In the genomic region with DNA sequence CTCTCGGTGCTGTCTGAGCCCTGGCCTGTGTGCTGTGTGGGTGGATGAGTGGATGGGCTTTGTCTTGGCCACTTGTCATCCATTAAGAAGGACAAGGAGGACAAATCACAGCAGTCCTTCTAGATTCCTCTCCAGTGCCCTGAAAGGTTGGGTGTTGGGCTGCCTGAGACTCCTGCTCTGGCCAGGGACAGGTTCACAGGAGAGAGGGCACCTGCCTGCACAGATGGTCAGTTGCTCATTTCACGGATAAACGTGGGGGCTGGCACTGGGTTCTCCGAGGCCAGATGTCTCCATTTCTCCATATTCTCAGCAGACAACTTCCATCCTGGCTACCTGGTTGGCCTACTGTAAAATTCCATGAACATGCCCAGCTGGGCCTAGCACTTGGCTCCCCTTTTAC, we compare ENCODE assay signal across 21 mouse cellular contexts. TPM values are rescaled to one million over a fixed set of nuclear protein-coding genes. Genes with fewer than 3 reads are reported as not detected.
A peak's percentile ranks its signal among the peaks of the same experiment; 100 is the strongest.
DNase-seq lines count a peak whose midpoint lies in the region; ATAC-seq and TF ChIP-seq lines count a peak whose summit lies in the region.
"Had no signal": no experiment of that assay in that cellular context is flagged by ENCODE, and none has a peak within 500 bp of the region (broad histone marks: within the 10 kb centered on the region; RNA-seq: fewer than 3 reads in every experiment).

No protein-coding gene starts in this region.

- H3K4me1 ChIP-seq in cerebellum, adult 2 months (ENCODE audit: control insufficient read depth, insufficient read depth, low read length) = peaks cover 83% of the 10 kb centered on the region
- H3K4me1 ChIP-seq in forebrain, embryonic 15.5 days = peaks cover 30% of the 10 kb centered on the region
- peaks cover 6% of the 10 kb centered on the region; the same call in 1 of the 2 replicates for H3K4me1 ChIP-seq in hindbrain, postnatal 0 days (ENCODE audit: insufficient read depth, low read length)
- H3K4me1 ChIP-seq: heart, embryonic 13.5 days had no signal

- TF ChIP-seq CTCF in left cerebral cortex, adult 2 months (IDR thresholded peaks at IDR 0.05) = no peak
- TF ChIP-seq CTCF in cerebellum, adult 2 months (IDR thresholded peaks at IDR 0.05; ENCODE audit: borderline replicate concordance, insufficient read depth, low read depth, low read length) = no peak
- TF ChIP-seq CTCF in hindbrain, postnatal 0 days (IDR thresholded peaks at IDR 0.05; ENCODE audit: low read depth) = no peak

- WGBS in cerebellum, adult 2 months = 6% methylated on average over 4 of the region's 4 CpGs
- WGBS in forebrain, embryonic 15.5 days = 90% methylated on average over 4 of the region's 4 CpGs
- 72% methylated on average over 4 of the region's 4 CpGs for WGBS in hindbrain, postnatal 0 days

- intact Hi-C loops in left cerebral cortex, adult 2 months (cut with DNase I) = no loop called here
- intact Hi-C loops in left cerebral cortex, postnatal 25 days (cut with DNase I) = no loop called here

- no peak for DNase-seq in left cerebral cortex, adult 2 months (ENCODE audit: extremely low spot score in 1 of 2, low spot score in 2 of 2)
- no peak for DNase-seq in left cerebral cortex, postnatal 25 days (ENCODE audit: low spot score in 2 of 2)
- DNase-seq in cerebellum, adult 2 months = peak; percentile 88 to 94
- peak; percentile 77 to 79 for DNase-seq in cerebellum, postnatal 10 days
- DNase-seq in thymus, postnatal 4 days = no peak
- DNase-seq in hindbrain, postnatal 0 days (ENCODE audit: low spot score) = no peak
- DNase-seq: adrenal gland, postnatal 14 days; gastrocnemius, postnatal 25 days; heart, postnatal 36 days; kidney, adult 9 months had no signal

- 0 out of 2 replicates have a peak, but pooled peaks have one; percentile 27 for TF ChIP-seq POLR2A in cerebellum, adult 2 months (IDR thresholded peaks at IDR 0.05; ENCODE audit: borderline replicate concordance, insufficient read depth, low read length)

- H3K36me3 ChIP-seq in forebrain, embryonic 15.5 days = no peaks in the 10 kb centered on the region
- H3K36me3 ChIP-seq in hindbrain, postnatal 0 days (ENCODE audit: insufficient read depth, low read length) = no peaks in the 10 kb centered on the region
- H3K36me3 ChIP-seq: embryonic facial prominence, embryonic 15.5 days; forebrain, embryonic 10.5 days; heart, embryonic 13.5 days; hindbrain, embryonic 15.5 days had no signal

- ATAC-seq in forebrain, embryonic 15.5 days (replicated peaks) = no peak
- ATAC-seq in hindbrain, postnatal 0 days = no peak
- ATAC-seq: activated CD4-positive, CD25-positive, alpha-beta regulatory T cell, adult 4 months; forebrain, embryonic 16.5 days; inflammation-experienced regulatory T-cells, adult 6 months; intestine, postnatal 0 days; Patski had no signal

- no peaks in the 10 kb centered on the region for H3K9me3 ChIP-seq in forebrain, embryonic 15.5 days
- no peaks in the 10 kb centered on the region for H3K9me3 ChIP-seq in hindbrain, postnatal 0 days (ENCODE audit: low read length)
- H3K9me3 ChIP-seq: embryonic facial prominence, embryonic 15.5 days; forebrain, embryonic 10.5 days; heart, embryonic 13.5 days; hindbrain, embryonic 15.5 days had no signal

- H3K4me3 ChIP-seq in left cerebral cortex, adult 2 months = no peak overlapping the region
- no peak overlapping the region for H3K4me3 ChIP-seq in cerebellum, adult 2 months (replicated peaks; ENCODE audit: insufficient read depth, low read depth, low read length)
- H3K4me3 ChIP-seq in forebrain, embryonic 15.5 days = no peak overlapping the region
- no peak overlapping the region for H3K4me3 ChIP-seq in hindbrain, postnatal 0 days (ENCODE audit: low read length)
- H3K4me3 ChIP-seq: embryonic facial prominence, embryonic 15.5 days; erythroblast, embryonic 14.5 days; forebrain, embryonic 10.5 days; heart, embryonic 13.5 days; hindbrain, embryonic 15.5 days had no signal

- no peak overlapping the region for H3K9ac ChIP-seq in forebrain, embryonic 15.5 days (replicated peaks)
- no peak overlapping the region for H3K9ac ChIP-seq in hindbrain, postnatal 0 days (replicated peaks; ENCODE audit: low read length)
- H3K9ac ChIP-seq: embryonic facial prominence, embryonic 15.5 days; heart, embryonic 13.5 days; hindbrain, embryonic 15.5 days had no signal

- no peak overlapping the region for H3K4me2 ChIP-seq in forebrain, embryonic 15.5 days (replicated peaks)
- no peak overlapping the region for H3K4me2 ChIP-seq in hindbrain, postnatal 0 days (ENCODE audit: low read depth, low read length)
- H3K4me2 ChIP-seq: embryonic facial prominence, embryonic 15.5 days; heart, embryonic 13.5 days; hindbrain, embryonic 15.5 days had no signal

- 0 out of 2 replicates have a peak overlapping the region, but pooled peaks have one; percentile 21 for H3K27ac ChIP-seq in left cerebral cortex, adult 2 months
- H3K27ac ChIP-seq in cerebellum, adult 2 months (ENCODE audit: insufficient read depth, low read length) = peak overlapping the region; percentile 66
- no peak overlapping the region for H3K27ac ChIP-seq in forebrain, embryonic 15.5 days (replicated peaks)
- no peak overlapping the region for H3K27ac ChIP-seq in hindbrain, postnatal 0 days
- H3K27ac ChIP-seq: embryonic facial prominence, embryonic 15.5 days; heart, embryonic 13.5 days; hindbrain, embryonic 15.5 days had no signal

- H3K27me3 ChIP-seq in cerebellum, adult 2 months (ENCODE audit: control insufficient read depth, insufficient read depth, low read length) = no peaks in the 10 kb centered on the region
- H3K27me3 ChIP-seq in forebrain, embryonic 15.5 days = no peaks in the 10 kb centered on the region
- no peaks in the 10 kb centered on the region for H3K27me3 ChIP-seq in hindbrain, postnatal 0 days (ENCODE audit: insufficient read depth, low read length)
- H3K27me3 ChIP-seq: embryonic facial prominence, embryonic 15.5 days; heart, embryonic 13.5 days; hindbrain, embryonic 15.5 days; Patski had no signal

RNA-seq across cellular contexts. Expression of gene Faap20, which starts 49.2 kb away (rescaled TPM):
- 10 to 100 TPM; 25.9 to 28.8 TPM for total RNA-seq in left cerebral cortex, adult 2 months (2021)
- total RNA-seq in left cerebral cortex, postnatal 25 days (2021) = 10 to 100 TPM; 24.2 to 27.3 TPM
- 94.5 and 109 TPM in 2 replicates for polyA plus RNA-seq in cerebellum, adult 2 months (2012; rRNA removed)
- 88.2 and 89.3 TPM in 2 replicates for polyA plus RNA-seq in forebrain, embryonic 15.5 days (2015; fragmentation: Nextera tagmentation; extraction: Ambion mirVana)
- total RNA-seq in hindbrain, postnatal 0 days (2014; rRNA removed) = 51.2 and 61.4 TPM in 2 replicates
- 60.8 and 62.5 TPM in 2 replicates for polyA plus RNA-seq in hindbrain, postnatal 0 days (2015; fragmentation: Nextera tagmentation; extraction: Ambion mirVana)

Comparison
In these comparisons a context has a peak if more than half of its experiments do, and no peak if none do; other contexts are left out.
1. DNase-seq: peak in cerebellum, adult 2 months (2 of 2) and cerebellum, postnatal 10 days (2 of 2); none in left cerebral cortex, adult 2 months (0 of 2), left cerebral cortex, postnatal 25 days (0 of 2), thymus, postnatal 4 days (single experiment) and hindbrain, postnatal 0 days (single experiment).
2. H3K27ac ChIP-seq: peak in left cerebral cortex, adult 2 months (single experiment) and cerebellum, adult 2 months (single experiment); none in forebrain, embryonic 15.5 days (single experiment) and hindbrain, postnatal 0 days (single experiment).